Mouse (Mus musculus) embryonic facial prominence, embryonic 11.5 days (tissue): Measurements from ENCODE around the gene Nos1ap. TPM values are rescaled to one million over a fixed set of nuclear protein-coding genes. Genes with fewer than 3 reads are reported as not detected.

Experiments
- ATAC-seq: fragments of 200-750 bp; cut with Nextera tagmentation; replicated peaks from 2 replicates; pipeline ENCODE4 v1.8.0; 2017; ENCODE audit warnings: low read depth; ENCODE audit not compliant: insufficient number of reproducible peaks, low FRiP score, low TSS enrichment
- DNase-seq: peaks from one replicate; pipeline ENCODE4 v3.0.0-alpha.2; 2015; ENCODE audit warnings: low spot score
- H3K27ac ChIP-seq: fragments of 300-500 bp; sonication (generic); replicated peaks from 2 replicates; pipeline ENCODE4 v1.5.1; 2014; ENCODE audit warnings: mild to moderate bottlenecking, low read depth, low read length, control low read depth
- H3K27me3 ChIP-seq: fragments of 300-500 bp; sonication (generic); 2 replicates; pipeline ENCODE4 v1.6.1; 2014; ENCODE audit warnings: mild to moderate bottlenecking, low read length, moderate library complexity, mixed read lengths; ENCODE audit not compliant: control insufficient read depth, insufficient read depth
- H3K36me3 ChIP-seq: fragments of 300-500 bp; sonication (generic); replicated peaks from 2 replicates; pipeline ENCODE4 v1.6.1; 2014; ENCODE audit warnings: low read depth, mild to moderate bottlenecking, low read length, moderate library complexity, mixed read lengths; ENCODE audit not compliant: control insufficient read depth, insufficient read depth
- H3K4me1 ChIP-seq: fragments of 300-500 bp; sonication (generic); 2 replicates; pipeline ENCODE4 v1.6.1; 2014; ENCODE audit warnings: low read length, mixed read lengths; ENCODE audit not compliant: control insufficient read depth, insufficient read depth
- H3K4me2 ChIP-seq: fragments of 300-500 bp; sonication (generic); 2 replicates; pipeline ENCODE4 v1.6.1; 2014; ENCODE audit warnings: low read depth, mild to moderate bottlenecking, control low read depth, low read length, moderate library complexity
- H3K4me3 ChIP-seq: fragments of 300-500 bp; sonication (generic); 2 replicates; pipeline ENCODE4 v1.5.1; 2014; ENCODE audit warnings: low read depth, low read length, control low read depth
- H3K9ac ChIP-seq: fragments of 300-500 bp; sonication (generic); replicated peaks from 2 replicates; pipeline ENCODE4 v1.6.1; 2014; ENCODE audit warnings: mild to moderate bottlenecking, control low read depth, low read length
- H3K9me3 ChIP-seq: fragments of 300-500 bp; sonication (generic); replicated peaks from 2 replicates; pipeline ENCODE4 v1.6.1; 2016; ENCODE audit warnings: mild to moderate bottlenecking, low read length, inconsistent platforms, mixed read lengths; ENCODE audit not compliant: control insufficient read depth
- WGBS: fragments of 180-500 bp; shearing (Covaris S2); extraction: QIAGEN DNeasy Blood & Tissue Kit; methylation state at CpG from one replicate; pipeline ENCODE4 v1.1.7; 2014; 5-methylcytosine and 5-hydroxymethylcytosine counted together
- polyA plus RNA-seq: library from polyadenylated mRNA; unstranded; fragments of >200 nt; fragmentation: Nextera tagmentation; extraction: Ambion mirVana; gene quantifications from 2 replicates; pipeline ENCODE4 v1.2.1, GENCODE M21; 2014

Gene Nos1ap
- polyA plus RNA-seq, 1 experiment from 2014 or later, result 5.1 TPM

GRCm38 (mm10) chr1:170519631-170520030, 70.0 kb downstream of the Nos1ap start:
- ATAC-seq (no peak), DNase-seq (no peak)
- 91% methylated on average over 7 of the region's 7 CpGs for WGBS
- H3K9me3 ChIP-seq, result no peaks in the 10 kb centered on the region
- H3K27ac ChIP-seq, result no peak overlapping the region
- no peaks in the 10 kb centered on the region for H3K36me3 ChIP-seq
- no peaks in the 10 kb centered on the region for H3K4me1 ChIP-seq
- H3K4me2 ChIP-seq, result no peak overlapping the region
- H3K4me3 ChIP-seq, result no peak overlapping the region
- no peak overlapping the region for H3K9ac ChIP-seq
- H3K27me3 ChIP-seq, result no peaks in the 10 kb centered on the region

GRCm38 (mm10) chr1:170516182-170516581, 73.5 kb downstream of the Nos1ap start:
- WGBS, result 78% methylated on average over 6 of the region's 6 CpGs

DNA sequence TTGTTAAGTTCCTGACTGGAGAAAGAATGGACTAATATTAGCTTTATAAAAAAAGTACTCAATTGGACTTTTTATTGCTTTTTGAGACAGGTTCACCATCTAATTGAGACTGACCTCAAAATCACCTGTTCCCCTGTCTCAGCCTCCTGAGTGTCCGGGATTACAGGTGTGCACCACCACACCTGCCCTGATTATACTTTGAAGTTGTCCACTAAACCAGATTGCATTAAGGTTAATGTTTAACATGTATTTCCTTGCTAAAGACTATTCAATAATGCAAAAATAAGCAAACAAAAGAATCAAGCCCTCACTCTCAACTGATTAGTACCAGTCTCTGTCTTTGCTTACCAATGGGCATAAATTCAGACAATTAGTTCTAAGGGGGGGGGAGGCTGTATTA, 74.2 kb downstream of the Nos1ap start:
- no peaks in the 10 kb centered on the region for H3K27me3 ChIP-seq
- no peaks in the 10 kb centered on the region for H3K36me3 ChIP-seq
- DNase-seq (no peak), ATAC-seq (no peak)
- no peak overlapping the region for H3K9ac ChIP-seq
- H3K4me1 ChIP-seq, result no peaks in the 10 kb centered on the region
- no peak overlapping the region for H3K4me2 ChIP-seq
- no peaks in the 10 kb centered on the region for H3K9me3 ChIP-seq
- WGBS, result 91% methylated on average over 1 of the region's 1 CpGs
- no peak overlapping the region for H3K4me3 ChIP-seq
- no peak overlapping the region for H3K27ac ChIP-seq

More at GRCm38 (mm10) chr1:170516182-170516581, 73.5 kb downstream of the Nos1ap start:
- H3K9ac ChIP-seq, result no peak overlapping the region
- no peaks in the 10 kb centered on the region for H3K9me3 ChIP-seq
- H3K4me1 ChIP-seq, result no peaks in the 10 kb centered on the region
- no peak for ATAC-seq
- H3K27ac ChIP-seq, result no peak overlapping the region
- H3K4me2 ChIP-seq, result no peak overlapping the region
- no peaks in the 10 kb centered on the region for H3K36me3 ChIP-seq
- no peak overlapping the region for H3K4me3 ChIP-seq
- DNase-seq, result no peak
- no peaks in the 10 kb centered on the region for H3K27me3 ChIP-seq

- DNase-seq (no peak), ATAC-seq (no peak)
- WGBS, result 69% methylated on average over 12 of the region's 12 CpGs
- no peak overlapping the region for H3K4me2 ChIP-seq
- H3K9me3 ChIP-seq, result no peaks in the 10 kb centered on the region
- H3K4me1 ChIP-seq, result no peaks in the 10 kb centered on the region
- H3K27me3 ChIP-seq, result no peaks in the 10 kb centered on the region
- H3K4me3 ChIP-seq, result no peak overlapping the region
- H3K9ac ChIP-seq, result no peak overlapping the region
- no peaks in the 10 kb centered on the region for H3K36me3 ChIP-seq
- H3K27ac ChIP-seq, result no peak overlapping the region
Measured at GRCm38 (mm10) chr1:170514226-170514625, 75.4 kb downstream of the Nos1ap start.

- Histone ChIP-seq H3K9ac (no peak overlapping the region), H3K4me1 (no peaks in the 10 kb centered on the region), H3K4me2 (no peak overlapping the region), H3K9me3 (no peaks in the 10 kb centered on the region), H3K27me3 (no peaks in the 10 kb centered on the region), H3K27ac (no peak overlapping the region), H3K36me3 (no peaks in the 10 kb centered on the region), H3K4me3 (no peak overlapping the region)
- DNase-seq, result no peak
- 58% methylated on average over 3 of the region's 3 CpGs for WGBS
- ATAC-seq, result peak; percentile 57; the same call in 1 of the 2 replicates
Measured at GRCm38 (mm10) chr1:170512429-170513097, 77.1 kb downstream of the Nos1ap start.

GRCm38 (mm10) chr1:170510595-170511240, 78.9 kb downstream of the Nos1ap start:
- Histone ChIP-seq H3K4me1 (no peaks in the 10 kb centered on the region), H3K27me3 (no peaks in the 10 kb centered on the region), H3K4me3 (no peak overlapping the region), H3K4me2 (no peak overlapping the region), H3K9me3 (no peaks in the 10 kb centered on the region), H3K36me3 (no peaks in the 10 kb centered on the region), H3K9ac (no peak overlapping the region), H3K27ac (no peak overlapping the region)
- ATAC-seq (no peak), DNase-seq (no peak)
- WGBS, result 83% methylated on average over 3 of the region's 3 CpGs

DNA sequence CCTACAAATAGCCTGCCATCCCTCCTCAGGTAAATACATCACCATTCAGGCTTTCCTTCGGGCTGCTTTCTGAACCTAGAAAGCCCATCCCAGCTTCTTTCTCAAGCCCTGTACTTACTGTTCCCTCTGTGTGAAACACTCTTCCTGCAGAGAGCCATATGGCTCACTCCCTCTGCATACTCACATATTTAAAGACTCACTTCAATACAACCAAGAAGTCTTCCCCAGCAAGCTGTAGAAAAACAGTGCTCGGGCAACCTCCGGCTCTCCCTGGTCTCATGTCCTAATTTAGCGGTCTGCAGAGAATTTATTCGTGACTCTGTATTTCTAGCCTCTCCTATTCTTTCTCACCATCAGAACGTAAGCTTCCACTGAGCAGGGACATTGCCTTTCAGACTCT, 83.4 kb downstream of the Nos1ap start:
- no peaks in the 10 kb centered on the region for H3K9me3 ChIP-seq
- no peaks in the 10 kb centered on the region for H3K36me3 ChIP-seq

GRCm38 (mm10) chr1:170505107-170505506, 84.6 kb downstream of the Nos1ap start:
- Histone ChIP-seq H3K4me1 (no peaks in the 10 kb centered on the region; the same call in 1 of the 2 replicates), H3K9ac (no peak overlapping the region), H3K4me2 (no peak overlapping the region), H3K27ac (no peak overlapping the region), H3K27me3 (no peaks in the 10 kb centered on the region), H3K9me3 (no peaks in the 10 kb centered on the region), H3K4me3 (no peak overlapping the region), H3K36me3 (no peaks in the 10 kb centered on the region)
- DNase-seq, result no peak
- 78% methylated on average over 3 of the region's 3 CpGs for WGBS
- no peak for ATAC-seq

More for the DNA sequence above, 83.4 kb downstream of the Nos1ap start:
- Histone ChIP-seq H3K4me1 (no peaks in the 10 kb centered on the region; the same call in 1 of the 2 replicates), H3K9ac (no peak overlapping the region), H3K27me3 (no peaks in the 10 kb centered on the region), H3K27ac (no peak overlapping the region), H3K4me3 (no peak overlapping the region), H3K4me2 (no peak overlapping the region)
- ATAC-seq (no peak), DNase-seq (no peak)
- 78% methylated on average over 6 of the region's 6 CpGs for WGBS
